Mouse (Mus musculus) stomach, embryonic 14.5 days (tissue): ENCODE results near the gene Mep1a. TPM values are rescaled to one million over a fixed set of nuclear protein-coding genes. Genes with fewer than 3 reads are reported as not detected.

Source experiments
- ATAC-seq: fragments of 200-750 bp; cut with Nextera tagmentation; 2 replicates; pipeline ENCODE4 v1.8.0; 2017; ENCODE audit warnings: low read depth, moderate TSS enrichment; ENCODE audit not compliant: insufficient number of reproducible peaks, insufficient read depth, low FRiP score
- H3K27ac ChIP-seq: fragments of 300-500 bp; sonication (generic); 2 replicates; pipeline ENCODE4 v1.5.1; 2014; ENCODE audit warnings: mild to moderate bottlenecking, low read length, moderate library complexity, mixed read lengths
- H3K27me3 ChIP-seq: fragments of 300-500 bp; sonication (generic); 2 replicates; pipeline ENCODE4 v1.6.1; 2014; ENCODE audit warnings: low read length, control low read depth, mixed read lengths; ENCODE audit not compliant: control insufficient read depth, insufficient read depth
- H3K36me3 ChIP-seq: fragments of 300-500 bp; sonication (generic); 2 replicates; pipeline ENCODE4 v1.6.1; 2014; ENCODE audit warnings: mild to moderate bottlenecking, control low read depth, low read length, moderate library complexity, mixed read lengths; ENCODE audit not compliant: control insufficient read depth, insufficient read depth
- H3K4me1 ChIP-seq: fragments of 300-500 bp; sonication (generic); 2 replicates; pipeline ENCODE4 v1.6.1; 2014; ENCODE audit warnings: low read length, control low read depth, mixed read lengths; ENCODE audit not compliant: control insufficient read depth, insufficient read depth
- H3K4me2 ChIP-seq: fragments of 300-500 bp; sonication (generic); replicated peaks from 2 replicates; pipeline ENCODE4 v1.6.1; 2014; ENCODE audit warnings: low read depth, low read length, control low read depth
- H3K4me3 ChIP-seq: fragments of 300-500 bp; sonication (generic); 2 replicates; pipeline ENCODE4 v1.5.1; 2014; ENCODE audit warnings: low read depth, low read length, control low read depth
- H3K9ac ChIP-seq: fragments of 300-500 bp; sonication (generic); replicated peaks from 2 replicates; pipeline ENCODE4 v1.6.1; 2014; ENCODE audit warnings: low read depth, mild to moderate bottlenecking, control low read depth, low read length, moderate library complexity, mixed read lengths
- H3K9me3 ChIP-seq: fragments of 300-500 bp; sonication (generic); 2 replicates; pipeline ENCODE4 v1.6.1; 2016; ENCODE audit warnings: low read depth, low read length, control low read depth; ENCODE audit not compliant: control insufficient read depth
- WGBS: fragments of 180-500 bp; shearing (Covaris S2); extraction: QIAGEN DNeasy Blood & Tissue Kit; methylation state at CpG from one replicate; pipeline ENCODE4 v1.1.7; 2014; 5-methylcytosine and 5-hydroxymethylcytosine counted together
- polyA plus RNA-seq: library from polyadenylated mRNA; unstranded; fragments of >200 nt; fragmentation: Nextera tagmentation; extraction: Ambion mirVana; gene quantifications from 2 replicates; pipeline ENCODE4 v1.2.1, GENCODE M21; 2014

Mep1a gene
- polyA plus RNA-seq, 1 experiment from 2014 or later = not detected

DNA sequence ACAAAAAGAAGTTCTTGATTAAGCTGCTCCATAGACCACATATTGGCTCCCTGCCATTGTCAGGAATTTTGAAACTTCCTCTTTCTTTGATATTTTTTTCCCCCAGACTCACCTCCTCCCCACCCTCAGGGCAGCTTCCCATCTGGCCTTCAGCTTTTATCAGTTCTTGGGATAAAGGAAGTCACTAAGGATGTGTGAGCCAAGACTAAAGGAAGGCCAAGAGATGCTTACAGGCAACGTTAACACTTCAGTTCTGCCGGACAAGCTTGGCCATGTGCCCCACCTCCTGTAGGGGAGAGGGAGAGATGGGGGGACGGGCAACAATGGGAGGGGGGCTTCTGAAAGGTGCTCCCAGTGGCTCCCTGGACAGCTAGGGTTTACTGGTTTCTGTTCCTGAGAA lies 32.6 kb downstream of the Mep1a start:
- WGBS = 34% methylated on average over 3 of the region's 3 CpGs

DNA sequence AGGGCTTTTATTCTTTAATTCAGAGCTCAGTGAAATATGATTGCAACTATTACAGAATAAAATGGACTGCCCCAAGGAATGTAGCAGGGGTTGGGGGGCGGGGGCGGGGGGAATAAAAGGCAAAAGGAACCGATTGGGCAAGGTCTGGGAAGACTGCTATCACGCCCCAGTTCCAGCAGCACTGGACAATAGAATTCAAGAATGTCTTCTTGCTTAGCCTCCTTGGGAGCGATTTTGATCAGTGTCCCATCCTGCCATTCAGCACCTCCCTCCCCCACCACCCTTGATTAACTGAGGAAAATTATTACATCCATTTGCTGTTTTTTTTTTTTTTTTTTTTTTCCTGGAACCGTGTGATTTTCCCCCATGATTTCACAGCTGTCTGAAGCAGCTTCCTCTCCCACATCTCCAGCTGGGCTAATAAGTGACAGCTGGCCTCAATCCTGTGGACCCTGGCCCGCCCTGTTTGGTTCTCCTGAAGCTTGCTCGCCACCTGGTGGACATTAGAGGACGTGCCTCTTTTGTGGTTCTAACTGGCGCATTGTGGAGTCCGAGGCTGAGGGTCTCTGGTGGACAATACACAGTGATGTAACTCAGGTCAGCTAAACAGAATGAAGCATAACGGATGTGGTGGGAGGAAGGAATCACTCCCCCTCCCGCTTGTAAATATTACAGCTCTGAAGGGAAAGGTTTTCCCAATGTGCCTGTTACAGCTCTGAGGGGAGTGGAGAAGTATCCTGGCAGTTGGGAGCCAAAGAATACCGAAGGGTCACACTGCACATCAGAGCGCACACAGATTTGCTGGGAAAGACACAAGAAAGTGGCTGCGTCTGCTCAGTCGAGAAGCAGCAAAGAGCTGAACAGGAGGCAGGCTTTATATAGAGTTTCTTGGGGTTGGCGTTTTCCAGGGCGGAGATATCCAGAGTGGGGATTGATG lies 42.1 kb downstream of the Mep1a start:
- ATAC-seq = peak; percentile 91
- H3K4me1 ChIP-seq = no peaks in the 10 kb centered on the region
- H3K4me3 ChIP-seq = no peak overlapping the region
- H3K9me3 ChIP-seq = no peaks in the 10 kb centered on the region
- no peak overlapping the region for H3K9ac ChIP-seq
- no peaks in the 10 kb centered on the region for H3K36me3 ChIP-seq
- no peaks in the 10 kb centered on the region for H3K27me3 ChIP-seq
- H3K27ac ChIP-seq = no peak overlapping the region
- WGBS = 36% methylated on average over 19 of the region's 19 CpGs
- no peak overlapping the region for H3K4me2 ChIP-seq

More for the DNA sequence above, 32.6 kb downstream of the Mep1a start:
- H3K9me3 ChIP-seq = no peaks in the 10 kb centered on the region
- H3K9ac ChIP-seq = no peak overlapping the region
- H3K27me3 ChIP-seq = no peaks in the 10 kb centered on the region
- no peak overlapping the region for H3K4me2 ChIP-seq
- no peaks in the 10 kb centered on the region for H3K36me3 ChIP-seq
- H3K4me3 ChIP-seq = no peak overlapping the region
- no peak overlapping the region for H3K27ac ChIP-seq
- no peaks in the 10 kb centered on the region for H3K4me1 ChIP-seq
- no peak for ATAC-seq

DNA sequence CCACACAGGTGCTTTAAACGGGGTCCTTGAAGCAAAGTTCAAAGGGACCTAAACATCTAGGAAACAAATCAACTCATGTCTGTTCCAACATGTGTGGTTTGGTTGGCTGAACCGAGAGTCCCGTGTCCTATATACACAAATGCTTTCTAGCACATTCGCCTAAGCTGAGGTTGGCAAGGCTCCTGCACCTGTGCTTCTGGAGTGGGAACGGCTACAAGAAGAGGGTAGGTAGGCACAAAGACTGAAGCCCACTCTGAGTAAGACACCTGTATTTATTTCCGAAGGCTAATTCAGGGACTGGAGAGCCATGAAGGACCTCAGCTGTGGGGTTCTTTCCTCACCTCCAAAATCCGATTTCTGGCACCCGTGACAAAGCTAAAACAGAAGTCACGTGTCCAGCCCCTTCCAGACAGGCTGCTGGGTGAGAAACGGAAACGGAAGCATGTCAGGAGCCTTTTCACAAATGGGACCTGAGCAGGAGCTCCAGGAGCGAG lies 42.8 kb downstream of the Mep1a start:
- Histone ChIP-seq H3K9me3 (no peaks in the 10 kb centered on the region), H3K36me3 (no peaks in the 10 kb centered on the region), H3K9ac (no peak overlapping the region), H3K4me2 (no peak overlapping the region), H3K4me3 (no peak overlapping the region), H3K27ac (no peak overlapping the region), H3K27me3 (no peaks in the 10 kb centered on the region), H3K4me1 (no peaks in the 10 kb centered on the region)
- WGBS = 71% methylated on average over 12 of the region's 12 CpGs
- no peak for ATAC-seq

DNA sequence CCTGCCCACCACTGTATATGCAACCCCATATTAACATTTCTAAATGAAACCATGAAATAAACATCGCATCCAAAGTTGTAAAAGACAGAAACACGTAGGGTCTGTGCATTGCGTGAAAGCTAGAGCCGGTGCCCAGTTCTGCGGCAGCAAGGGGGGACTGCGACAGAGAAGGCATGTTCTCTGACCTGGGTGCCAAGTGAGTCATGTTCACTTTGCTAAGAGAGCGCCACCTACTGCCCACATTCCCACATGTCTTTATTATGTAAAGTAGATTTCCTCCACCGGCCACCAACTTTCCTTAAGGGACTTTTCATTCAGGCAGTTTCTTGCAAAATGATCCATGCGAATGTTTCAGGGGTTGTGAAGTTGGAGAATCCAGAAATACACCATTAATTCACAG lies 44.0 kb downstream of the Mep1a start:
- no peak overlapping the region for H3K9ac ChIP-seq
- 17% methylated on average over 9 of the region's 9 CpGs for WGBS
- H3K9me3 ChIP-seq = no peaks in the 10 kb centered on the region
- no peaks in the 10 kb centered on the region for H3K4me1 ChIP-seq
- no peaks in the 10 kb centered on the region for H3K27me3 ChIP-seq
- no peak overlapping the region for H3K4me3 ChIP-seq
- no peak for ATAC-seq
- no peak overlapping the region for H3K4me2 ChIP-seq
- no peak overlapping the region for H3K27ac ChIP-seq
- H3K36me3 ChIP-seq = no peaks in the 10 kb centered on the region

DNA sequence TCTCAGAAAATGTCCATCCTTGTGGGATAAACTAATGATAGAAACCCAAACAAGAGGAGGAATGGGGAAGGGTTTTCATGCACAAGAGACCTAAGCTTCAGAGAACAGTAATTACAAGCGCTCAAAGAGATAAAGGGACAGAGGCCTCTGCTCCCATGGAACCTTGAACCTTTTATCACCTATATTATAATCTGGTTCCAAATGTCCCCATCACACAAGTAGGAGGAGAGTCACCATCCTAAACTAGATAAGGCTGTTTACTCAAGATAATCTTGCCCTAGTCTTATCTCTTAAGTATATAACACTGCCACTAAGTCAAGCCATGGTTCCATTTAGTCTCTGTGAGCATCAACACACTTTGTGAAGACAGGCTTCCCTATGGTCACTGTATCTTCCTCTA lies 51.4 kb downstream of the Mep1a start:
- Histone ChIP-seq H3K9ac (no peak overlapping the region), H3K4me2 (no peak overlapping the region), H3K36me3 (no peaks in the 10 kb centered on the region), H3K4me3 (no peak overlapping the region), H3K27me3 (no peaks in the 10 kb centered on the region), H3K9me3 (no peaks in the 10 kb centered on the region), H3K27ac (no peak overlapping the region), H3K4me1 (no peaks in the 10 kb centered on the region)
- 70% methylated on average over 1 of the region's 1 CpGs for WGBS
- ATAC-seq = no peak

DNA sequence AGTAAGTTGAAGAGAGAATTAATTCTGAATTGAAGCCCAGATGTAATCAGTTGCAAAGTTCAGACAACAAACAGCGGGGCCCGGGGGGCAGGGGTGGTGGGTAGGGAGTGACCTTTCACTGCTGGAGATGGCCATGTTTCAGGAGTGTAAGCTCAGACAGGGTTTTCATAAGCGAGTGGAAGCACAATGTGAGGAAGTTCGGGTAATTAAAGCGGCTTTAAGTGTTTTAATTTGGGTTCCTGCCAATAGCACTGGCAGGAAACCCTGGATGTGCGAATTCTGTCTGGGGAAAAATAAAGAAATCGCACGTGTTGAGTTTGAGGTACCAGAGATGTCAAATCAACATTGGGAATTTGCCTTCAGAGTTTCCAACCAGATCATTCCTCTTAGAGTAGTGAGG lies 68.1 kb downstream of the Mep1a start:
- H3K4me2 ChIP-seq = no peak overlapping the region
- H3K4me3 ChIP-seq = no peak overlapping the region
- no peaks in the 10 kb centered on the region for H3K27me3 ChIP-seq
- no peak for ATAC-seq
- no peaks in the 10 kb centered on the region for H3K4me1 ChIP-seq
- no peaks in the 10 kb centered on the region for H3K36me3 ChIP-seq
- H3K9ac ChIP-seq = no peak overlapping the region
- WGBS = 81% methylated on average over 8 of the region's 8 CpGs
- no peak overlapping the region for H3K27ac ChIP-seq
- no peaks in the 10 kb centered on the region for H3K9me3 ChIP-seq

DNA sequence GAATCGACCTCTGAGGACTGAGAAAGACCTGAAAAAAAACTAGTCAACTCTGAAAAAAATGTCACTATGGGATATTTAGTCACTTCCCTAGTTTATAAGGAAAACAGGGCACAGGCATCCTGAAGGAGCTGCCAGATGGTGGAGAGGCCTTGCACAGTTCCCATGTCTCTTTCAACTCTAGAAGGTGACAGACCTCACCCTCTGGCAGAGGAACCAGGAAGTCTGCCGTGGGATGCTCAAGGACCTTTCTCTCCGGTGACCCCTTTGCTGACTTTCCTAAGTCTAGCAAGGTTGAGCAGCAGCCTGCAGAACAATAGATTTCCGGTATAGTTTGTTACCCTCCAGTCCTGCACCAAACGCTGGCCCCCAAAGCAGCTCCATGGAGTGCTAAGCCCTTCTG lies 70.9 kb downstream of the Mep1a start:
- H3K4me2 ChIP-seq = no peak overlapping the region
- no peaks in the 10 kb centered on the region for H3K27me3 ChIP-seq
- H3K36me3 ChIP-seq = no peaks in the 10 kb centered on the region
- H3K4me1 ChIP-seq = no peaks in the 10 kb centered on the region
- no peak overlapping the region for H3K27ac ChIP-seq
- no peaks in the 10 kb centered on the region for H3K9me3 ChIP-seq
- no peak overlapping the region for H3K4me3 ChIP-seq
- WGBS = 37% methylated on average over 5 of the region's 5 CpGs
- H3K9ac ChIP-seq = no peak overlapping the region
- ATAC-seq = peak; percentile 28; the same call in 1 of the 2 replicates
